Mouse (Mus musculus) testis, adult 2 months (tissue): Measurements from ENCODE around the gene Lrmda. TPM values are rescaled to one million over a fixed set of nuclear protein-coding genes. Genes with fewer than 3 reads are reported as not detected.

Source experiments
- H3K27ac ChIP-seq: fragments of 200-500 bp; 2 replicates; pipeline ENCODE4 v1.5.1; 2012; ENCODE audit warnings: low read depth, low read length; ENCODE audit not compliant: control insufficient read depth, insufficient read depth
- H3K27me3 ChIP-seq: fragments of 200-500 bp; 2 replicates; pipeline ENCODE4 v1.6.1; 2012; ENCODE audit warnings: mild to moderate bottlenecking, low read length, moderate library complexity; ENCODE audit not compliant: control insufficient read depth, insufficient read depth
- H3K36me3 ChIP-seq: fragments of 200-500 bp; 2 replicates; pipeline ENCODE4 v1.6.1; 2012; ENCODE audit warnings: mild to moderate bottlenecking, low read length; ENCODE audit not compliant: control insufficient read depth, insufficient read depth
- H3K4me1 ChIP-seq: fragments of 200-500 bp; 2 replicates; pipeline ENCODE4 v1.6.1; 2012; ENCODE audit warnings: low read length; ENCODE audit not compliant: control insufficient read depth, insufficient read depth
- H3K4me3 ChIP-seq: fragments of 200-500 bp; 2 replicates; pipeline ENCODE4 v1.5.1; 2012; ENCODE audit warnings: low read depth, mild to moderate bottlenecking, low read length, moderate library complexity, mixed read lengths; ENCODE audit not compliant: control insufficient read depth
- CTCF ChIP-seq: fragments of 200-500 bp; IDR thresholded peaks from 2 replicates; pipeline ENCODE4 v1.5.1; 2012; ENCODE audit warnings: low read depth, mild to moderate bottlenecking, inconsistent platforms, low read length, moderate library complexity; ENCODE audit not compliant: control insufficient read depth, insufficient read depth, insufficient replicate concordance
- POLR2A ChIP-seq: fragments of 200-500 bp; IDR thresholded peaks from 2 replicates; pipeline ENCODE4 v1.6.1; 2012; ENCODE audit warnings: low read depth, mild to moderate bottlenecking, inconsistent platforms, low read length, moderate library complexity; ENCODE audit not compliant: control insufficient read depth
- polyA plus RNA-seq: library from polyadenylated mRNA; depleted of rRNA; stranded (reverse); fragments of >200 nt; gene quantifications from 2 replicates; pipeline ENCODE4 v1.2.3, GENCODE M21; 2012

Lrmda gene
- polyA plus RNA-seq, 1 experiment = 2.1 TPM

- Histone ChIP-seq H3K4me3 (no peak overlapping the region), H3K4me1 (no peaks in the 10 kb centered on the region), H3K36me3 (no peaks in the 10 kb centered on the region), H3K27ac (no peak overlapping the region), H3K27me3 (no peaks in the 10 kb centered on the region)
- TF ChIP-seq POLR2A (no peak), CTCF (no peak)
Measured at GRCm38 (mm10) chr14:22643494-22643893, 624.0 kb downstream of the Lrmda start.

- H3K36me3 ChIP-seq = no peaks in the 10 kb centered on the region
- no peak overlapping the region for H3K4me3 ChIP-seq
- TF ChIP-seq POLR2A (no peak), CTCF (no peak)
- H3K4me1 ChIP-seq = 0 out of 2 replicates have a peak, but pooled peaks cover 2% of the 10 kb centered on the region
- no peaks in the 10 kb centered on the region for H3K27me3 ChIP-seq
- H3K27ac ChIP-seq = no peak overlapping the region
Measured at GRCm38 (mm10) chr14:22647879-22648611, 628.5 kb downstream of the Lrmda start.

- no peak overlapping the region for H3K27ac ChIP-seq
- no peak for TF ChIP-seq POLR2A
- TF ChIP-seq CTCF = no peak
- H3K4me3 ChIP-seq = no peak overlapping the region
- 0 out of 2 replicates have a peak, but pooled peaks cover 2% of the 10 kb centered on the region for H3K4me1 ChIP-seq
- H3K36me3 ChIP-seq = no peaks in the 10 kb centered on the region
- H3K27me3 ChIP-seq = no peaks in the 10 kb centered on the region
Measured at GRCm38 (mm10) chr14:22649411-22649911, 629.9 kb downstream of the Lrmda start.

- H3K4me1 ChIP-seq = 0 out of 2 replicates have a peak, but pooled peaks cover 2% of the 10 kb centered on the region
- no peaks in the 10 kb centered on the region for H3K36me3 ChIP-seq
- H3K4me3 ChIP-seq = no peak overlapping the region
- no peak for TF ChIP-seq POLR2A
- no peak for TF ChIP-seq CTCF
- H3K27ac ChIP-seq = no peak overlapping the region
- H3K27me3 ChIP-seq = no peaks in the 10 kb centered on the region
Measured at GRCm38 (mm10) chr14:22649985-22650984, 630.8 kb downstream of the Lrmda start.

GRCm38 (mm10) chr14:22651131-22651952 lies 631.8 kb downstream of the Lrmda start:
- H3K27ac ChIP-seq = no peak overlapping the region
- H3K4me3 ChIP-seq = no peak overlapping the region
- H3K4me1 ChIP-seq = 0 out of 2 replicates have a peak, but pooled peaks cover 2% of the 10 kb centered on the region
- TF ChIP-seq CTCF (no peak), POLR2A (no peak)
- H3K36me3 ChIP-seq = no peaks in the 10 kb centered on the region
- H3K27me3 ChIP-seq = no peaks in the 10 kb centered on the region

- no peak overlapping the region for H3K27ac ChIP-seq
- TF ChIP-seq POLR2A (no peak), CTCF (no peak)
Measured at GRCm38 (mm10) chr14:22662496-22662895, 643.0 kb downstream of the Lrmda start.

GRCm38 (mm10) chr14:22666437-22666836 lies 646.9 kb downstream of the Lrmda start:
- no peaks in the 10 kb centered on the region for H3K27me3 ChIP-seq
- H3K27ac ChIP-seq = no peak overlapping the region
- no peaks in the 10 kb centered on the region for H3K36me3 ChIP-seq
- TF ChIP-seq CTCF = no peak
- no peak for TF ChIP-seq POLR2A
- H3K4me1 ChIP-seq = no peaks in the 10 kb centered on the region
- H3K4me3 ChIP-seq = no peak overlapping the region

More at GRCm38 (mm10) chr14:22662496-22662895, 643.0 kb downstream of the Lrmda start:
- Histone ChIP-seq H3K36me3 (no peaks in the 10 kb centered on the region), H3K27me3 (no peaks in the 10 kb centered on the region), H3K4me3 (no peak overlapping the region), H3K4me1 (no peaks in the 10 kb centered on the region)
